Mouse (Mus musculus) heart, postnatal 25 days (tissue): ENCODE measurements around the gene Syt3. TPM values are rescaled to one million over a fixed set of nuclear protein-coding genes. Genes with fewer than 3 reads are reported as not detected.
A peak's percentile ranks its signal among the peaks of the same experiment; 100 is the strongest.

ENCODE experiments used
- DNase-seq: peaks from one replicate; pipeline ENCODE4 v3.0.0; 2022; ENCODE audit warnings: low spot score
- intact Hi-C: fragments of 180-260 bp; cut with DNase I; formaldehyde crosslinking; loops from one replicate; pipeline ENCODE4 v1.15.1; 2025
- total RNA-seq, 2 experiments: library from RNA; stranded (reverse); gene quantifications; 2 replicates each; pipeline ENCODE4 v1.2.3; 2021

Syt3 gene
- total RNA-seq, 2 experiments from 2014 or later: 1.3 to 2.2 TPM

DNA sequence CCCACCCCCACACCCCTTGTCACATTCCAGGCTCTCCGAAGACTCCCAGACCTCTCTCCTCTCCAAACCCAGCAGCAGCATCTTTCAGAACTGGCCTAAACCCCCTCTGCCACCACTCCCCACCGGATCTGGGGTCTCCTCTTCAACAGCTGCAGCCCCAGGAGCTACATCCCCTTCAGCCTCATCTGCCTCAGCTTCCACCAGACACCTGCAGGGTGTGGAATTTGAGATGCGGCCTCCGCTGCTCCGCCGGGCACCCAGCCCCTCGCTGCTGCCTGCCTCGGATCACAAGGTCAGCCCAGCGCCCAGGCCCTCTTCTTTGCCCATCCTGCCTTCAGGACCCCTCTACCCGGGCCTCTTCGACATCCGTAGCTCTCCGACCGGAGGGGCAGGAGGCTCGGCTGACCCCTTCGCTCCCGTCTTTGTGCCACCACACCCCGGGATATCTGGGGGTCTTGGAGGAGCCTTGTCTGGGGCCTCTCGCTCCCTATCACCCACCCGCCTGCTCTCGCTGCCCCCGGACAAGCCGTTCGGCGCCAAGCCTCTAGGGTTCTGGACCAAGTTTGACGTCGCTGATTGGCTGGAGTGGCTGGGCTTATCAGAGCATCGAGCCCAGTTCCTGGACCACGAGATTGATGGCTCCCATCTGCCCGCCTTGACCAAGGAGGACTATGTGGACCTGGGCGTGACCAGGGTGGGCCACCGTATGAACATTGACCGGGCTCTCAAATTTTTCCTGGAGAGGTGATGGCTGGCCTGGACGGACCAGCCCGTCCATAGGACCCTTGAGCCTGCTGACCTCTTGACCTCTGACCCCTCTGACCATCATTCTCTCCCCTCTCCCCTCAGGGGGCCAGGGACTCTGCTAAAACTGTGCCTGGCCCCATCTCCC is 27.1 kb upstream of the Syt3 start:
- intact Hi-C loops: no loop called here
- no peak for DNase-seq

GRCm38 (mm10) chr7:44357531-44357930 is 26.4 kb upstream of the Syt3 start:
- no peak for DNase-seq

DNA sequence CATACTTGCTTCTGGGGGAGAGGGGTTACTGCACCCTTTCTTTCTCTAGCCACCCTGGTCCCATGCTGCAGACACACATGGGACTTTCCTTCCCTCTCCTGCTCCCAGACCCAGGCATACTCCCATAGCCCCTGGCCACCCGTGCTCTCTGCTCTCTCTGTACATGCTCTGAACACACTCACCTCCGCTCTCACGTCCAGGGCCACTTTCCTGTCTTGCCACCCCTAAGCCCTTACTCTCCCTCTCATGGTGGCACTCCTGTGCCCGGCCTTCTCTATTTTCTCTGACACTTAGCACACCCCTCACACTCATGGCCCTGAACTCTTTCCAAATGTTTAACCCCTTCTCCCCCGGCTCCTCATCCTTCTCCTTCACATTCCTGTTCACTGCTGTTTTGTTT is 25.9 kb upstream of the Syt3 start:
- intact Hi-C loops: no loop called here
- DNase-seq: no peak

More at GRCm38 (mm10) chr7:44357531-44357930, 26.4 kb upstream of the Syt3 start:
- intact Hi-C loops: no loop called here

GRCm38 (mm10) chr7:44358886-44359654 is 24.8 kb upstream of the Syt3 start:
- no peak for DNase-seq
- intact Hi-C loops: no loop called here

DNA sequence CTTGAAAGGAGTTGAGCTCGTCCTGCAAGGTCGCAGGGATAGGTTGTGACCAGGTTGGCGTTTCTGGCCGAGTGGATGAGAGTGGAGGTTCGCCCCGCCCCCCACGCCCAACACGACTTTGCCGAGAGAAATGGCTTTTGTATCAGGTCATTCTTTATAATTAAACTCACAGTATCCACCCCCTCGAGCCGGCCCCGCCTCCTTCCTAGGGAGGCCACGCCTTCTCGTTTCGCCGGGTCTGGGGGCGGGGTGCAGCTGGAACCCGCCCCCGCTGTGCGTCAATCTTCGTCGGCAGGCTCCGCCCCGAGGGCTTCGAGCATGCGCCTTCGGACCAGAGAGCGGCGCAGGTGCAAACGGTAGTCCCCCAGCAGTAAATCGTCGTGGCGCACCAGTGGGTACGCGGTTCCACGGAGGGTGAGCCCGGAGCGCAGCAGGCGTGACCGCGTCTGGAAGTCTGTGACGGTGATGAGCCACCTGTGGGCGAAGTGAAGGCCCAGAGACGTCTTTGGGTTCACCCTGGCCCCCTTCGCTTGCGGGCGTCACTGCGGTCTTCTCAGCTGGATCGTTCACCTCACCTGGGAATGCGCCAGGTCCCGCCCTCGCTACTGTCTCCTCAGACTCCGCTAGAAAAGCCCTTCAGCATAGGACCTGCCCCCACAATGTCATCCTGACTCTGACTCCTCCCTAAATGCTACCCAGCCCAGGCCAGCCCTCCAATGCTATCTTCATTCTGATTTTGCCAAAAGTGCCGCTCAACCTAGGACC is 23.8 kb upstream of the Syt3 start:
- peak; percentile 81 for DNase-seq
- intact Hi-C loops: no loop called here

- intact Hi-C loops: no loop called here
- DNase-seq: no peak
Observed at GRCm38 (mm10) chr7:44360792-44361301, 23.1 kb upstream of the Syt3 start.

GRCm38 (mm10) chr7:44372678-44373077 is 11.2 kb upstream of the Syt3 start:
- no peak for DNase-seq
- intact Hi-C loops: loop anchor here (5.0 kb wide), 1 partner anchor 180 kb away; the partner anchor contains the start of gene Nr1h2

GRCm38 (mm10) chr7:44373460-44373859 is 10.4 kb upstream of the Syt3 start:
- intact Hi-C loops: loop anchor here (5.0 kb wide), 1 partner anchor 179 kb away; the partner anchor contains the start of gene Nr1h2

DNA sequence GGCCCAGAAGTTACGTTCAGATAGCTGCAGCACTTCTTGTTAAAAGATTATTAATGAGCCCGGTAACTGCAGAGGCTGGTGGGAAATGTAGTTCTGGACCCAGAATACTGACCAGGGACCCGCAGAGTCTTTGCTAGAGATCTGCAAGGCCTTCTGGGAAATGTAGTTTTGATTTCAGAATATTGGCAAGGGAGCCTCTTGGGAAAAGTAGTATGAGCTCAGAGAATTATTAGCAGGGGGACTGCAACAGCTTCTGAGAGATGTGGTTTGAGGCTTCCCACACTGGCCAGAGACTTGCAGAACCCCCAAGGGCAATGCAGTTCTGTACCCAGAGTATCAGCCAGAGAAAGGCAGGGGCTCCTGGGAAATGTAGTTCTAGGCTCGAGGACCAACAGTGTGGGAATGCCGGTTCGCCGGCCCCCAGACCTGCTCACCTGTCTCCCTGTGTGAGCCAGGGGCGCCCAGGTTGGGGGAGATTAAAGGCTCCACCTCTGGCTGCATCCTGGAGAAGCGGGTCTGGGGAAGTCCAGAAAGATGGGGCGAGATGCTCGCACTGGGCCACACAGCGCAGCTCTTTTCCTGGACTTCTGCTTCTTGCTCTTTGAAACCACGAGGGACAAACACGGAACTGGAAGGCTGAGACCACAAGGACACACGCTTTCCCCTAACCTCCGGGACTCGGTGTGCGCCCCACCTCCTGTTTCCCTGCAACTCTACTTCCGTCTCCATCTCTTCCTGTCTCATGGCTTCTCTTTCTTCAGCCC is 9.8 kb upstream of the Syt3 start:
- intact Hi-C loops: loop anchor here (5.0 kb wide), 1 partner anchor 178 kb away; the partner anchor contains the start of gene Nr1h2
- peak; percentile 82 for DNase-seq

More at GRCm38 (mm10) chr7:44373460-44373859, 10.4 kb upstream of the Syt3 start:
- DNase-seq: no peak

GRCm38 (mm10) chr7:44374756-44375155 is 9.1 kb upstream of the Syt3 start:
- intact Hi-C loops: loop anchor here (5.0 kb wide), 1 partner anchor 178 kb away; the partner anchor contains the start of gene Nr1h2

DNA sequence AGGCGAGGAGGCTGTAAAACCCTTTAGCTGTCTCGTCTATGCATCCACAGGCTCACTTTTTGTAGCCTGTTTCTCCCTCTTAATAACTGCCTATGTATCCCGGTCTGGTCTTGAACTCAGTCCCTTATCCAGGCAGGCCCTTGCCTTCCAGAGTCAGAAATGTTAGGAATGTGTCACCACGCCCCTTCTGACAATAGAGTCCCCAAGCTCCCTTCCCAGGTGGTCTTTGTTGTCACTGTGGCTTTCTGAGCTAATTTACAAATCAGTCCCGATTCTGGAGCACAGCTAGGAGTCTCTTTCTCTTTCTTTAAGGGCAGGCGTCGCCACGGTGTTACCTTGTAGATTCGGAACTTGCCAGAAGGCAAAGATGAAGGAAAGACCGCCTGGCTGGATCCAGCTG is 8.7 kb upstream of the Syt3 start:
- DNase-seq: no peak
- intact Hi-C loops: no loop called here

More at GRCm38 (mm10) chr7:44374756-44375155, 9.1 kb upstream of the Syt3 start:
- DNase-seq: no peak

DNA sequence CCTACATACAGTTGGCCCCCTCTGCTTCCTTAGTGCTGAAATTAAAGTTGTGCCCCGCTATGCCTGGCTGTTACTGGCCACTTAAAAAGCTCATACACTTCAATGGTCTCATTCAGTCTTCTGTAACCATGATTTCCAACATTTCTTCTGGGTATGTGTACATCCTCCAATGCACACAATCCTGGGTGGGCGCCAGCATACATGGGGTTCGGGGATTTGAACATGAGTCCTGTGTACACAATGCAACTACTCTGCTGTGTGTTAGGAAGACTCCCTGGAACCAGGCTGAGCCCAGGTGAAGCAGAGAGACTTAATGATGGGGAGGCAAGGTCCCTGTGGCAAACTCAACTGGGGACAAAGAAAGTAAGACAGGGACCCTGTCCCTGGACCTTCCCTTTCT is 8.1 kb upstream of the Syt3 start:
- intact Hi-C loops: no loop called here
- DNase-seq: no peak

GRCm38 (mm10) chr7:44378290-44378689 is 5.6 kb upstream of the Syt3 start:
- intact Hi-C loops: no loop called here
- no peak for DNase-seq

DNA sequence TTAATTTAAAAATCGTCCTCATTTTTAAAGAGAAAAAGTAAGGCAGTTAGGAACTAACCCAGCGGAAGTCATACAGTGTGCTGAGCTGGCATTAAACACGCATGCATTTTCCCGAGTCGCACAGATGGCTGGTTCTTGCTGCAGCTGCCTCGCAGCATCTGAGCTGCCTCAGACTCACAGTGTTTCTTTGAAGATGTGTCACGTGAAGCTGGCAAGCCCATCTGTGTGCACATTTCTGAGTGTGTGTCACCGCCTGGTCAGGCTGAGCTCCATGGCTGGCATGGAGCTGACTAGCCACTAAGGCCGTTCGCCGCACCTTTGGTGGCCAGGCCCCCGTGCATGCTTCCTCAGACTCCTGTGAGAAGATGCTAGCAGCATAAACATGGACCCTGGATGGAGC is 1.4 kb upstream of the Syt3 start:
- intact Hi-C loops: no loop called here
- DNase-seq: no peak

GRCm38 (mm10) chr7:44384716-44385059 is 786 bp downstream of the Syt3 start:
- no peak for DNase-seq
- intact Hi-C loops: no loop called here

- no peak for DNase-seq
- intact Hi-C loops: no loop called here
Observed at GRCm38 (mm10) chr7:44385720-44386119, 1.8 kb downstream of the Syt3 start, which contains the start of gene 1700008O03Rik. 1700008O03Rik (minus strand) TSS chr7:44385820.

DNA sequence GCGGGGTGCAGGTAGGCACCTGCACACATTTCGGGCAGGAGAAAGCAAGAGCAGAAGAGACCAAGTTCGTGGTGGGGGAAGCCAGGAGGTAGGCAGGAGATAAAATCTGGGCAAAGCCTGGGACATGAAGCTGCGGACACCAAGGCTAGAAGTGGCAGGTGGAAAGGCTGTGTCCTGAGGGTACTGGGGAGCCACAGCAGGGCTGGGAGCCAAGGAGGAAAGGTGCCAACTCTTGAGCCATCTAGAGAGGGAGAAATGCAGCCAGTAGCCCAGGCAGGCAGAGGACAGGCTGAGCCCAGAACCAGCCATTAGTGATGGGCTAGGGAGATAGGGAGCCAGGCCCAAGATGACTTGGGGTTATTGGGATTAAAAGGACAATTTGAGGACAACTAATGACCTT is 7.9 kb downstream of the Syt3 start:
- no peak for DNase-seq

DNA sequence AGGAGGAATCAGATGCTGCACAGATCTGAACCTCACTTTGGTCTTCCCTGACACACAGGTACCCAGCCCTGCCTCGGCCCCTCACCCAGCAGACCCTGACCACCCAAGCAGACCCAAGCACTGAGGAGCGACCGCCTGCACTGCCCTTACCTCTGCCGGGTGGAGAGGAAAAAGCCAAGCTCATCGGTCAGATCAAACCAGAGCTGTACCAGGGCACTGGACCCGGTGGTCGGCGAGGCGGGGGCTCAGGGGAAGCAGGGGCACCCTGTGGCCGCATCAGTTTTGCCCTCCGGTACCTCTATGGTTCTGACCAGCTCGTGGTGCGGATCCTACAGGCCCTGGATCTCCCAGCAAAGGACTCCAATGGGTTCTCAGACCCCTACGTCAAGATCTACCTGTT is 8.4 kb downstream of the Syt3 start:
- intact Hi-C loops: no loop called here
- DNase-seq: no peak

More for the DNA sequence above, 7.9 kb downstream of the Syt3 start:
- intact Hi-C loops: no loop called here

DNA sequence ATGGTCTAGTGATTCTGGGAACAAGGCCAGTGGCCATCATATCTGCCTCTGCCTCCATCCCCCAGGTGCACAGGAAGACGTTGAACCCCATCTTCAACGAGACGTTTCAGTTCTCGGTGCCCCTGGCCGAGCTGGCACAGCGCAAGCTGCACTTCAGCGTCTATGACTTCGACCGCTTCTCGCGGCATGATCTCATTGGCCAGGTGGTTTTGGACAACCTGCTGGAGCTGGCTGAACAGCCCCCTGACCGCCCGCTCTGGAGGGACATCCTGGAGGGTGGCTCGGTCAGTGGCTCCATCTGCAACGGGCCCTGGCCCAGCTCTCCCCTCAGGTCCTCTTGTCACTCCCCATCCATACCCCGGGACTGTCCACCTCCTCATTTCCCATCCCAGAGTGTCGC is 9.4 kb downstream of the Syt3 start:
- no peak for DNase-seq
- intact Hi-C loops: no loop called here
